Mouse (Mus musculus): ENCODE results near the gene Atp2a1.
"Not testable (repeated sequence)": the region's sequence is repeated elsewhere in the genome, so short reads cannot be mapped to it uniquely, and the experiment has no call there.

Gene Atp2a1

DNA sequence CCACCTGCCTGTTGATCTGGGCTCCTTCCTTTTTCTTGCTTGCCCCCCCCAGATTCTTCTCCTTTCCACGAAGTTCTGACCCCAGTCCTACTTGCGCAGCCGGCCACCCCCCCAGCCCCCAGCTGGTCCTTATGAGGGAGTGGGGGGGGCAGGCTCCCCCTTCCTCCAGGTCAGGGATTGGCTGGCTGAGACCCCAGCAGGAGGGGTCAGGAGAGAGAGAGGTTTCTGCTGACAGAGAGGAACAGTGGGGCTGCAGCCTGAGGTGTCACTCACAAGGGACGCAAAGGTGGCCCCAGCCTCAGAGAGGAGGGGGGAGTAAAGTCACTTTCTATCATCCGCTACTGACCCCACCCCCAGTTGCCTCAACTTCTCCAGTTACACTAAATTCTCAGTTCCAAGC lies at the start of gene Atp2a1:
TSS of gene Atp2a1 (minus strand) at position 105 of the 400 bp plus-strand sequence.
- no peak for DNase-seq (ENCODE audit: low spot score in 2 of 2)

DNA sequence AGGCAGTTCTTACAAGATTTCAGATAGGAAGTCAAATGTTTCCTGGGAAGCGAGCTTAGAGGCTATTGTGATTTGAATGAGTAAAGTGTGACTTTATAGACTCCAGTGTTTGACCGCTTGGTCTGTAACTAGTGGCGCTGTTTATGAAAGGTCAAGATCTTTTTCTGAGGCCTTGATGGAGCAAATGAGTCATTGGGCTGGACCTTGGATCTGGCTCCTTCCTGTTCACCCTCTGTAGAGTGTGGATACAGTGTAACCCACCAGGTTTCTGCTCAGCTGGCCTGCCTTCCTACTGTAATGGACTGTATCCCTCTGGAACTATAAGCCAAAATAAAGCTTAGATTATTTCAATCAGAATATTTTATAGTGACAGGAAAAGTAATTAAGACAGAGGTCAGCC lies 48.4 kb upstream of the Atp2a1 start:
- DNase-seq (ENCODE audit: low spot score in 2 of 2): no peak

- no peak for DNase-seq (ENCODE audit: low spot score in 2 of 2)
Measured at GRCm38 (mm10) chr7:126507126-126507778, 44.3 kb upstream of the Atp2a1 start.

DNA sequence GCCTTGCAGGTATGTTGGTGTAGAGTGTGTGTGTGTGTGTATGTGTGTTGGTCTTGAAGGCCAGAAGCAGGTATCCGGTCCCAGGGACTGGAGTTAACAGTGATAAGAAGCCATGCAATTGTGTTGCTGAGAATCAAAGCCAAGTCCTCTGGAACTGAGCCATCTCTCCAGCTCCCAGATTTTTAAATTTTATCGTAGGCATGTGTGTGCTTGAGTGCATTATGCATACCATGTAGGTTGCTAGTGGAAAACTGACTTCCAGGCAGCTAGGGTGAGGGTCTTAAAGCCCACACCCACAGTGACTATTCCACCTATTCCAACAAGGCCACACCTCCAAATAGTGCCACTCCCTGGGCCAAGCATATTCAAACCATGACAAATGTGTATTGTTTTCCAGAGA lies 42.0 kb upstream of the Atp2a1 start:
- no peak for DNase-seq (ENCODE audit: low spot score in 2 of 2)

DNA sequence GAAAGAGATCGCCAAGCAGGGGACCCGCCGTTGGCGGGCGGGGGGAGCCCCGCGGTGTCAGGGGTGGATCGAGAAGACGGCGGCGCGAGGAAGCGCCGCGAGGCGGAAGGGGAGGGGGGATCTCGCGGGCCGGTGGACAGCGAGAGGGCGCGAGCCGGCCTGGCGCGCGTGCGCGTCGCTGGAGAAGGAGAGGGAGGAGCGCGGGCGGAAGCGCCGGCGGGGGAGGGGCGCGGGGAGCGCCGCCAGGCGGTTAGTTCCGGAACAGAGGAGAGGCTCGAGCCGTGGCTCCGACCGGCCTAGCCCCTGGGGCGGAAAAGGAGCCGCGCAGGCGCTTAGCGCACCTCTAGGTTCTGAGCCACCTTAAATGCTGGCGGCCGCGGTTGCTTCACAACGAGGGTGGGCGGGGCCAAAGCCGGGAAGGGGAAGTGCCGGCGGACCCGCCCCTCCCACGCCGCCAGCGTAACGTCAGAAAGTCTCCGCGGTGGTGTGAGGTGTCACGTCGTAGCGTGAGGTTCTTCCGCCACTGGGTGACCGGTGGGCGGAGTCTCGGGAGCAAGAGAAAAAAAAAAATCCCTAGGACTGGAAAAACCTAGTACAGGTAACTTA lies 40.5 kb upstream of the Atp2a1 start, which contains the start of gene Atxn2l:
TSS of gene Atxn2l (minus strand) at position 165 of the 606 bp plus-strand sequence.
- peak; percentile 98 for DNase-seq (ENCODE audit: low spot score in 2 of 2)

- no peak for DNase-seq (ENCODE audit: low spot score in 2 of 2)
Measured at GRCm38 (mm10) chr7:126502751-126503150, 39.8 kb upstream of the Atp2a1 start.

GRCm38 (mm10) chr7:126502023-126502741 lies 39.3 kb upstream of the Atp2a1 start:
- peak; percentile 86 to 89 for DNase-seq (ENCODE audit: low spot score in 2 of 2)

DNA sequence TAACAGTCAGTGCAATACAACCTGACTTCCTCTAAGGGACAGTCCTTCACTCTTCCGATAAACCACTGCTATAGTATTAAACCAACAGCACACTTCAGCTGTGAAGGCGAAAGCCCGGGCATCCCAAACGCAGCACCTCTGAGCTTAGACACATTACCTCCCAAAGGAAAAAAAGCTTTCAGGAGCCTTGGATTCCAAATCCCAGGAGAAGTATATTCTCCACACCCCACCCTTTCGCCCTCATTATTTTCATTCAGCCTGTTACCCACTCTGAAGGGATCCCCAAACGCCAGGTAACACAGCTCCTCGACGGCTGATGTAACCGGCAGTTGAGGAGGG lies 38.7 kb upstream of the Atp2a1 start:
- no peak for DNase-seq (ENCODE audit: low spot score in 2 of 2)

GRCm38 (mm10) chr7:126499416-126499815 lies 36.5 kb upstream of the Atp2a1 start:
- no peak for DNase-seq (ENCODE audit: low spot score in 2 of 2)

DNA sequence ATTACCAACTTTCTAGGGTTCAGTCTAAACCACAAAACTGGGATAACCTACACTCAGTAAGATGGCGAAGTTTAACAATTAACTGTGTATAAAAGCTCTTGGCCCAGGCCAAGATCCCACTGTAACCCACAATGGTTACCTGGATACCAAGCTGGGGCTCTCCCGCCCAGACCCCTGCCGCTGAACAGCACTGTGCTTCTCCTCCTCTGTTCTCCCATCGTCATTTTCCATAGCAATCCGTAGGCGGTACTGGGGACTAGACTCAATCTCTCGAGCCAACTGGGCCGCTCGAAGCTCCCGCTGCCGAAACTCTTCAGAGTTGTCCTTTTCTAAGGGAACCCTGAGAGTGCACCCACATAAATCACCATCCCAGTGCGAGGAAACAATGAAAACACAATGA lies 35.1 kb upstream of the Atp2a1 start:
- DNase-seq (ENCODE audit: low spot score in 2 of 2): no peak

- DNase-seq (ENCODE audit: low spot score in 2 of 2): no peak
Measured at GRCm38 (mm10) chr7:126496475-126496874, 33.6 kb upstream of the Atp2a1 start.

GRCm38 (mm10) chr7:126494120-126494519 lies 31.2 kb upstream of the Atp2a1 start:
- DNase-seq (ENCODE audit: low spot score in 2 of 2): no peak

GRCm38 (mm10) chr7:126491973-126492372 lies 29.1 kb upstream of the Atp2a1 start:
- DNase-seq (ENCODE audit: low spot score in 2 of 2): no peak

DNA sequence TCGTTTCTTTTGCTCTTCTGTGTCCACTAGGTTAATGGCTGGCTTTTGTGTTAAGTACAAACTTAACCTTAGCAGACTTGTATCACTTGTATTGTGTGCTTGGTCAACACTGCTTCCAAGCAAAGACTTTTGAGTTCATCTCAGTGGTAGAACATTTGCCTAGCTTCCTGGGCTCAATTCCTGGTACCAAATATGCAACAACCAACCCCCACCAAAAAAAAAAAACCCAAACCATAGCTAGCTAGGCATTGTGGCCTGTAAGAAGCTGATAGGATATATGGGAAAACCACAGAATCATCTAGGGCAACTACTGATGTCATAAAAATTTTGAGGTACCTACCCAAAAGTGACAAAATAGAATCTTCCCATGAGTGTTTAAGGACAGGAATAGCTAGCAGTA lies 28.1 kb upstream of the Atp2a1 start:
- DNase-seq (ENCODE audit: low spot score in 2 of 2): no peak

- DNase-seq (ENCODE audit: low spot score in 2 of 2): not testable (repeated sequence)
Measured at GRCm38 (mm10) chr7:126487617-126488385, 24.9 kb upstream of the Atp2a1 start.

DNA sequence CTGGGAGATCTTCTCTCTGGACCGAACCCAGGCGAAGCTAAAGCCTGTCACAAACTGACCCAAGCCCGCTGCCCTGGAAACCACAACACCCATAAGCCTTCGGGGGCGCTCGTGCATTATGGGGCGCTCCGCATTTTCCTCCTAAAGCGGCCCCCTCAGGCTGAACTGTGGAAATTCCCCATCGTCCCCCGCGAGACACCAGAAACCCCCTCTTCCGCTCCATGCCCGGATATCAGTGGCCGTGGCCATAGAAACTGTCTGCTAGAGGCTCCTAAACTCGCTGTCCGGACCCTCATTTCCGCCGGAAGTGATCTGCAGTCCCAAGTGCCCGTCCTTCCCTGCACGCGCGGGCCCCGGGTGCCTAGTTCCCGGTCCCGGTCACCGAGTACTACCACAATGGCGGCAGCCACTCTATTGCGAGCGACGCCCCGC lies 24.2 kb upstream of the Atp2a1 start, which contains the start of gene Tufm:
TSS of gene Tufm (plus strand) at position 310 of the 432 bp plus-strand sequence.
- peak; percentile 97 for DNase-seq (ENCODE audit: low spot score in 2 of 2)

GRCm38 (mm10) chr7:126482392-126482871 lies 19.5 kb upstream of the Atp2a1 start:
- peak; percentile 76 to 81 for DNase-seq (ENCODE audit: low spot score in 2 of 2)

DNA sequence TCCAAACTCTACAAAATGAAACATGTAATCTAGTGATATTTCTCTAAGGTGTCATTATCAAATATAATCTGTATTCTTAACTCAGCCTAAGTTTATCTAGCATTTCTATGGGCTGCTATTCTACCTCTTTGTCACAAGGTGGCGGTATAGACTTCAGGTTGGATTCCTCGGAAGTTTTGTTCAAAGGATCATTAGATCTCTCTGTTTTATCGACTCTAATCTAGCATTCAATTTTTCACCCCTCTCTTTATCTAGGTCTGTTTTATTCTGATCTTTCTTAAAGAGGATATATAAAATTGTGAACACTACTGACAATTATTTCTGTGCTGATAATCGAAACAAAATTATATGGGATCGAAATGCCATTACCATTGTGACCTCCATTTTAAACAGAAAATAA lies 18.8 kb upstream of the Atp2a1 start:
- no peak for DNase-seq (ENCODE audit: low spot score in 2 of 2)

DNA sequence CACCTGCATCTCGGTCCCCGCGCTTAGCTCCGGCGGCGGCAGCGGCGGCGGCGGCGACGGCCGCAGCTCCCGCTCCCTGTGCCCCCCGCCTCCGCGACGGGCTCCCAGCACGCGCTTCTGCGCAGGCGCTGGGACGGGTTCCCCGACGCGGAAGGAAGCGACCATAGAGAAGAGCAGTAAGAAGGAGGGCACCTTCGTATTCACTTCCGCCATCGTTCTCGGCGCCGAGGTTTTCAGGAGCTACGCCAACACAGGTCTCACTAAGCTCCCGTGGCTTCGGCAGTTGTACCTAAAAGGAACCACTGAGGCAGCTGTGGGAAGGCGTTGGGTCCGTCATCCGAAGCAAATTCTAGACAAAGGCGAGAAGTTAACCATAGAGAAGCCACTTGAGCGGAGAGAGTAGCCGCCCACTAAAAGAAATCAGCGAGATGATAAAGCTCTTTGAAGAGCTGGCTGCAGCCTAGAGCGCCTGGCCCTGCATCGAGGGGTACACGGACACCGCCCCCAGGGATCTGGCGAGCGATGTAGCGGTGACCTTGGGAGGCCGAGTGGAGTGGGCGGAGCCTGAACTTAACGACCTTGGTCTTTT lies 12.2 kb upstream of the Atp2a1 start, which contains the start of gene Sh2b1:
TSS of gene Sh2b1 (minus strand) at position 432 of the 589 bp plus-strand sequence.
- peak; percentile 88 to 91 for DNase-seq (ENCODE audit: low spot score in 2 of 2)

- no peak for DNase-seq (ENCODE audit: low spot score in 2 of 2)
Measured at GRCm38 (mm10) chr7:126474486-126474955, 11.6 kb upstream of the Atp2a1 start.

DNA sequence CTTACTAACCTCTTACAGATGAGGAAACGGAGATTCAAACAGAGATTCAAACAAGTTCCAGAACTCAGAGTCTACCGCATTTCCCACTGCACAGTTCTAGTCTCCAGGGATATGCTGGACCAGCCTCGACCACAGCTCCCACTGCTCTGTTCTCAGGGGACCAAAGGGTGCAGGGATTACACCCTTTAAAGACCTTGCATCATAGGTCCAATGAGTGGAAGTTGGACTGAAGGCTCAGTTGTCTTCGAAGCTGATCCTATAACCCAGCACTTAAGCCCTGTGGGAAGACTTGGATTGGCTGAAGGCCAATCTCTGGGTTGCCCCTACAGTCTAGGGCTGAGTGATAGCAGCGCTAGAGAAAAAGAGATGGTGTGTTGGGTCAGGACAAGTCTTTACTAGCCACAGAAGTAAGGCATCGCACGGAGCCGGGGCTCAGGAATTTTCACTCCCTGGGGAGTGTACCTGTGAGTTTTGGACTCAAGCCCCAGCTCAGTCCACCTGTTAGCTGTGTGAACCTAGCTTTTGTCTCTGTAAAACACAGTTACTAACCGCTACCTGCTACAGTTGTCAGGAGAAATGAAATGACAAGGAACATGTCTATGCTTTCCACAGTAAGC lies 10.7 kb upstream of the Atp2a1 start:
- no peak for DNase-seq (ENCODE audit: low spot score in 2 of 2)

Measured in spleen, postnatal 36 days (tissue).